Mouse (Mus musculus): Measurements from ENCODE around the gene Blnk.
A peak's percentile ranks its signal among the peaks of the same experiment; 100 is the strongest.

Gene Blnk

GRCm38 (mm10) chr19:40994057-40994585, at the start of gene Blnk:
TSS of gene Blnk (minus strand) at chr19:40994535.
- peak in 1 of 2 experiments; percentile 84 for DNase-seq (ENCODE audit: low spot score in 2 of 2)

DNA sequence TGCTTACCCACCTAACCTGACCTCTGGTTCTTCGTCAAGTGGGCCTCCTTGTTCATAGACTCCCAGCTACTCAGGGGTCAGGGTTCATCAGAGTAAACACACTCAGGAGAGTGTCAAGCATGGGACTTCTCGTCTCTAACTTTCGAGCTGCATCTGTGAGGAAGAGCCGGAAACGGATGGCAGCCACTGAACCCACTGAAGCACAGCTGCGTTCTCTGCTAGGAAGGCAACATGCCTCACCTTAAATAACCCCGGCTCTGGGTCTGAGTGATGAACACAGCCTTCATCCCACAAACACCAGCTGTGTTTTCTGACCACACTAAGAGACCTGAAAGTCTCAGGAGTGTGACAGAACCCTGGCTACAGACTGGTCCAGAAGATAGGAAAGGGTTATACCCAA, 44.8 kb upstream of the Blnk start:
- DNase-seq (ENCODE audit: low spot score in 2 of 2), result peak in 1 of 2 experiments; percentile 17

DNA sequence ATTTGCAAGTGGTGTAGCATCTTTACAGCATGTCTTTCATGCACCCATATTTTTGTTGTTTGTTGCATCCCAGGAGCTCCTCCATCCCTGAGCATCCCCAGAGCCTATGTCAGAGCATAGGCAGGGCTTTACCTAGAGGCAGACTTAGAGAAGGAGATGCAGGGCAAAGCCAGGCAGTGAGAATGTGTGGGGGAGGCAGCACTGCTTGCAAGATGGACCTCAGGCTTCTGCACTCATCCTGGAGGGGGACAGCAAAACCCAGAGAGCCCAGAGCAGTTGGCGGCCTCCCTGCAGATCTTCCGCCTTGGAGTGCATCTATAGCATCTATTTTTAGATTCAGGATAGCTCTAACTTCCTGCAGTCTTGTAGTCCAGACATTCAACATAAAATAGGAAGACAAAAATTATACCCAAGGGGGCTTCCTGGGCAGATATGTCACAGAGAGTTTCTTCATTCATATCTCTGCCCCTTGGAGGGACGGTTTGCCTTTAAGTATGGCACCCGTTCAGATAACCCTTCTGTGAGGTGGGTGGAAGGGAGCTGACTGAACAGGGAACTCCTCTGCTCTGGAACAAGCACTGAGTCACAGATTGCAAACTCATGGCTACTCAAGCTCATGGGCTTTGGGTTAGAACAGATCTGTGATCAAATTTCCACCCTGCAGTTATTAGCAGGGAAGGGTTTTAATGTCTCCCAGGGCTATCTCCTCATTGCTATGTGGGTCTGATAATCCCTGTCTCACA, 41.6 kb upstream of the Blnk start:
- no peak for DNase-seq (ENCODE audit: low spot score in 2 of 2)

- DNase-seq (ENCODE audit: low spot score in 2 of 2), result no peak
Measured at GRCm38 (mm10) chr19:41031869-41032268, 37.5 kb upstream of the Blnk start.

- DNase-seq (ENCODE audit: low spot score in 2 of 2), result peak; percentile 28 to 62
Measured at GRCm38 (mm10) chr19:41031009-41031408, 36.7 kb upstream of the Blnk start.

DNA sequence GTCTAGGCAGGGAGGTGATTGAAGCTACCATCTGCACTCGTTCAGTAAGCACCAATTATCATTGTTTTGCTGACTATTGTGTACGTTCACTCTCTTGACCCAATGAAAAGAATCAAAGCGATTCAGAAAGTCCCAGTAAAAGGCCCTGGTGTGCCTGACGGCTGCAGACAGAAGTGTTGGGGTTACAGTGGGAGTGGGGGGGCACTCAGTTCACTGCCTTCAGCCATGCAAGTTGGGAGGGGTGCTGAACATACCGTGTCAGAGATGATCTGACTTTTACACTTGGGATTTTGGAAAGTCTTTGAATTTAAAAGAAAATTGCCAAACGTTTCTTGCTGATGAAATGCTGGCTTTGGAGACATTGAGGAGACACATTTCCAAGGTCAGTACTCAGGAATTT, 35.8 kb upstream of the Blnk start:
- DNase-seq (ENCODE audit: low spot score in 2 of 2), result no peak

DNA sequence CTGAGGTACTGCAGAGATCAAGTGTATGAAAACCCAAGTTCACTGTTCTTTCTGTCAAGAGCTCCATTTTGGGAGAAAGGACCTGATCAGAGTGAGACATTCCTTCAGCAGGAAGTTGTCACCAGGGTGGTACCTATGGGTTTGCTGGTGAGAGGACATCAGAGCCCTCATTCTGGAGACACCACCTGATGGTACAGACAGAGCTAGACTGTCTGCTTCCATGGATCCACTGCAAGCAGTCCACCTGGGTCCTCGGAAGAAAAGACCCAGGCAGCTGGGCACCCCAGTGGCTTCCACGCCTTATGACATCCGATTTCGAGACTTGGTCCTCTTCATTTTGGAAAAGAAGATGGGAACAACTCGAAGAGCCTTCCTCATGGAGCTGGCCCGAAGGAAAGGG, 34.9 kb upstream of the Blnk start, which contains the start of gene Dntt:
Gene Dntt, plus strand, starts transcription at position 57 of the 400 bp plus-strand sequence.
- DNase-seq (ENCODE audit: low spot score in 2 of 2), result no peak

DNA sequence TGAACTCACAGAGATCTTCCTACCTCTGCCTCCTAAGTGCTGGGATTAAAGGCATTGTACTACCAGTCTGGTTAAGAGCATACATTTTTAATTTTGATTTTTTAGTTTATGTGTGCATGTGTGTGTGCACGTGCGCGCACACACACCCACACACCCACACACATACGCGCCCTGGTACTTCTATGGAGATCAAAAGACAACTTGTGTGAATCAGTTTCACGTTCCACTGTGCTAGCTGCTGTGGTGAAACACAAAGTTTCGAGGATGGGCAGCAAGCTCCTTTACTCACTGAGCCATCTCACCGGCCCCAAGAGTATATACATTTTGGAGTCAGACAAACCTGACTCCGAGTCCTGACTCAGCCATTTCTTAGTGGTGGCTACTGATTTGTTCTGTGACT, 33.3 kb upstream of the Blnk start:
- no peak for DNase-seq (ENCODE audit: low spot score in 2 of 2)

DNA sequence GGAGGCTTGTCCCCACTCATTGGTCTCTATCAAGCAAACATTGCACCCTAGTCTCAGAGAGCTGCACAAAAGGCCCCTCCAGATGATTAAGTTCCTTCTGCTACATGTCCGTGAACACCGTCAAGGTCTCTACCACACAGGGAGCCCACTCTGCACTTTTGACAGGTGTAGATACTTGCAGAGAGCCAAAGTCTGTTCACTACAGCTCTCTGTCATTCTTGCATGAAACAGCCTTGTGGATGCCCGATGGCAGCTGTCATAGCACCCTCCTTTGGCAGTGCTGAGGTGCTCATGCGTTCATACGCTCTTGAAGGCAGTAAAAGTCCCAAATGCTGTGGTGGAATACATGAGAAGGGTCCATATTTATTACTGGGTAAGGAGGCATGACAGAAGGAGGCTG, 32.7 kb upstream of the Blnk start:
- DNase-seq (ENCODE audit: low spot score in 2 of 2), result no peak

DNA sequence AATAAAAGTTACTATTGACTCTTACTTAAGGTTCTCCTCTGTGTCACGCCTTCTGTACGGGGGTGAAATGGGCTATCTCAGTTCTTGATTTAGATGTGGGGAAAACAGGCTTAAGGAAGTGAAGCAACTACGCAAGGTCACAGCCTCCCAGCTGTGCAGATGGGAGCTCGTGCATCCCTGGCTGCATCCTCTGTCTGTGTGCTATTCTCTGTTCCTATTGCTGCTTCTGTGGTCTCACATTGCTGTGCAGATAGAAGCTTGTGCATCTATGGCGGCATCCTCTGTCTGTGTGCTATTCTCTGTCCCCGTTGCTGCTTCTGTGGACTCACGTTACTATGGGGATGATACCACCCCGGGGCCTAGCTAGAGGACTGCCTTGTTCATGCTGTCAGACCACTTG, 32.2 kb upstream of the Blnk start:
- no peak for DNase-seq (ENCODE audit: low spot score in 2 of 2)

GRCm38 (mm10) chr19:41022244-41022643, 27.9 kb upstream of the Blnk start:
- no peak for DNase-seq (ENCODE audit: low spot score in 2 of 2)

DNA sequence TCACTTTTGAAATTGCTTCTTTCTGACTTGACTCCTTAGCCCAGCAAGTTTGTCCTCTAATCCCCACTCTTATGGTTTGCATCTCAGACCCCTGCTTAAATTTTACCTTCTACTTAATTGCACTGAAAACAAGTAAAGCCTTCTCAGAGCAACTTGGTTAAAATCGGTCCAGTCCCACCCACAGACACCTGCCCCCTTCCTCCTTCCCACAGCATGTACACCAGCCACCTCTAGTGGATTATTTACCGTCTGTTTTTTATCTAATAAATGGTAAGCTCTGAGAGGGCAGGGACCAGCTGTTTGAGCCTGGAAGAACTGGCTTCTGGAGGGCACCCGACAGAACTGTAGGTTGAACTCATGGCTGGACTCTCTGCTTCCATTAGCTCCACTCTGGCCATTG, 26.2 kb upstream of the Blnk start:
- no peak for DNase-seq (ENCODE audit: low spot score in 2 of 2)

GRCm38 (mm10) chr19:41019164-41019675, 24.9 kb upstream of the Blnk start:
- DNase-seq (ENCODE audit: low spot score in 2 of 2), result no peak

- peak; percentile 46 to 69 for DNase-seq (ENCODE audit: low spot score in 2 of 2)
Measured at GRCm38 (mm10) chr19:41015951-41016716, 21.8 kb upstream of the Blnk start.

GRCm38 (mm10) chr19:41014003-41014402, 19.7 kb upstream of the Blnk start:
- DNase-seq (ENCODE audit: low spot score in 2 of 2), result no peak

DNA sequence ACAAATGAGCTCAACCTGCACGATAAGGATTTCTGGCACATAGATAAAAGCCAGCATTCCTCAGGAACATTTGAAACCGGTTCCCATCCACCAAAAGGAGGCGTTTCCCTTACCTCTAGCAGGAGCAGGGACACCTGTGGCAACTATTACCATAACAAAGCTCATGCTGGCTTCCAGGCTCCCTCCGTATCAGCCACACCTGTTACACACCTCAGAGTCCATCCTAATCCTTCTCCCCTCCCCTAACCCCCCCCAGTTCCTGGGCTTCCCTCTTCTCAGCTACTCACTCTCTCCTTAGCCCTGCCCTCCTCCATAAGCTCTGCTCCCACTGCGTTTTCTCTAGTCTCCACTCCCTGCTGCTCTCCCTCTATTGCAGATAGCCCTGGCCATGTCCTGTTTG, 19.3 kb upstream of the Blnk start:
- DNase-seq (ENCODE audit: low spot score in 2 of 2), result no peak

- no peak for DNase-seq (ENCODE audit: low spot score in 2 of 2)
Measured at GRCm38 (mm10) chr19:41011676-41012075, 17.3 kb upstream of the Blnk start.

DNA sequence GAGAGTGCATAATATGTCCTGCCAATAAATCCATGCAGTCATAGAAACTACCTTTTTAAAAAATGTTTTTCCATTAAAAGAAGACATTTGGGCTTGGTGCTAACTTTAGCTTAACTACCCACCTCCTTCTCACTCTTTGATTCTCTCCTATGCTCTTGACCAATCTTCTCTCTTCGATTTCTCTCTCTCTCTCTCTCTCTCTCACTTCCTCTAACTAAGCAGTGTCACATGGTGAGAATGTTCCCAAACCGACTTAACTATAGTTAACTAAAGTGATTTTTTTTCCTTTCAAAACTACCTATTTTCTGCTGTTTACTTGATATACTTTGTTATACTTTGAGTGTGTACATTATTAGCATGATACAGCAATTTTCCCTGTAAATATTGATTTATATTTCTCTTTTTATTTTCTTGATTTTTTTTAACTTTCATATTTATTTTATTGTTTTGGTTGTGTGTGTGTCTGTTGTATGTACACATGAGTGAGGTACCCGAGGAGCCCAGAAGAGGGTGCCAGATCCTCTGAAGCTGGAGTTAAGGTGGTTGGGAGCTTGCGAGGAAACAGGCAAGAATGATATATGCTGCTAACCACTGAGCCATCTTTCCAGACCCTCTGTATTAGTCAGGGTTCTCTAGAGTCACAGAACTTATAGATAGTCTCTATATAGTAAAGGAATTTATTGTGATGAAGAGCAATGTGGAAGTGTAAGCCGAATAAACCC, 14.5 kb upstream of the Blnk start:
- no peak for DNase-seq (ENCODE audit: low spot score in 2 of 2)

DNA sequence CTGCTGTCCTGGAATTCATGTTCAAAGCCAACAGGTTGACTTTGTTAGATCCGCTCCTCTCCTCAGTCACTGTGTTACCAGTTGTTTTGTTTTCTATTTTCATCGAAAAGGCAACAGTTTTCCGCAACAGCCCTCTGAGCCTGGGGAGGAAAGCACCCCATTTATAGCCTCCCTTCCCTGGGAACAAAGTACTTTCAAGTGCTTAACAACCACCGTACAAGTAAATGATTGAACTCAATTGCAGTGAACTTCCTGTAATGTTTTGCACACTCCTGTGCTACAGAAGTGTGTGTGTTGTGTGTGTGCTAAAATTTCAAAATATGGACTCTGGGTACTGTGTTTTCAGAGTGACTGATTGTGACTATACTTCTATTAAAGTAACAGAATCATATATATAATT, 13.4 kb upstream of the Blnk start:
- DNase-seq (ENCODE audit: low spot score in 2 of 2), result no peak

DNA sequence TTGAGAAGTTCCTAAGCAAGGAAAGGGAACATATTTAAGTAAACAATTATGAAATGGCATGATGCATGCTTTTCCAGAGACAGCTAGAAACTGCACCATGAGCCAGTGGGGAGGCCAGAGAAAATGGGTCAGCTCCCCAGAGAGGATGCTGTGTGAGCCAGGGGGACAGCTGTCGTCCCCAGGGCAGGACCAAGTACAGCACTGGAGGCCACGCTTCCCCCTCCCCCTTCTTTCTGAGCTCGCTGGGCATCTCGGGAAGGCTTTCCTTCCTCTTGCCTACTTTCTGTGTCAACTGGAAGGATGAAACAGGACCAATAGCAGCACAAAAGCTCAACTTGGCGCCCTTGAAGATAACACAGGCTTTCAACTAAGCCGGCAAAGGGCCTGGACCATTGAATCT, 13.0 kb upstream of the Blnk start:
- no peak for DNase-seq (ENCODE audit: low spot score in 2 of 2)

DNA sequence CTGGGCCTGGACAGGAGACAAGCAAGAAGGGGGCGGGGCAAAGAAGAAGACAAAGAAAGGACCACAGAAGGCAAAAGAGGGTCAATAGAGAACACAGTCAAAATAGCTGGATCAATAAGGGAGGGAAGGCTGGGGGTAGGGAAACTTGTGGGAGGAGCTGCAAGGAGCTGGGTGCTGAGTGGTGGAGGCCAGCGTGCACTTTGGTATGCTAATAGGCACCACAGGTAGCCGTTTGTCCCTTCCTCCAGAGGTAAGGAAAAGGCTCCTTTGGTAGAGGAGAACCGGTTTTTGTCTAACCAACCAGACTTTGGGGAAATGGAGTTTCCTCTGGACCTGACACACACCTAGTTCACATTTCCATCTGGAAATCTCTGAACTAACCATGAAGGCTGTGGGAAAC, 12.3 kb upstream of the Blnk start:
- no peak for DNase-seq (ENCODE audit: low spot score in 2 of 2)

- DNase-seq (ENCODE audit: low spot score in 2 of 2), result no peak
Measured at GRCm38 (mm10) chr19:41003694-41004315, 9.5 kb upstream of the Blnk start.

Measured in natural killer cell, adult 2 months (primary cell).